Mouse (Mus musculus) heart, embryonic 16.5 days (tissue): Measurements from ENCODE around the gene Plekha5. TPM values are rescaled to one million over a fixed set of nuclear protein-coding genes. Genes with fewer than 3 reads are reported as not detected.
A peak's percentile ranks its signal among the peaks of the same experiment; 100 is the strongest.

Source experiments
- ATAC-seq: fragments of 200-750 bp; cut with Nextera tagmentation; replicated peaks from 2 replicates; pipeline ENCODE4 v1.8.0; 2017; ENCODE audit warnings: moderate number of reproducible peaks; ENCODE audit not compliant: insufficient read depth, low FRiP score; ENCODE audit errors: extremely low read depth
- H3K27ac ChIP-seq: fragments of 300-500 bp; sonication (generic); 2 replicates; pipeline ENCODE4 v1.5.1; 2014; ENCODE audit warnings: mild to moderate bottlenecking, low read length, control low read depth, moderate library complexity
- H3K27me3 ChIP-seq: fragments of 300-500 bp; sonication (generic); 2 replicates; pipeline ENCODE4 v1.6.1; 2014; ENCODE audit warnings: low read length, mixed read lengths; ENCODE audit not compliant: control insufficient read depth, insufficient read depth
- H3K36me3 ChIP-seq: fragments of 300-500 bp; sonication (generic); 2 replicates; pipeline ENCODE4 v1.6.1; 2014; ENCODE audit not compliant: control insufficient read depth, insufficient read depth
- H3K4me1 ChIP-seq: fragments of 300-500 bp; sonication (generic); 2 replicates; pipeline ENCODE4 v1.6.1; 2014; ENCODE audit warnings: low read length, mixed read lengths; ENCODE audit not compliant: control insufficient read depth, insufficient read depth
- H3K4me2 ChIP-seq: fragments of 300-500 bp; sonication (generic); 2 replicates; pipeline ENCODE4 v1.6.1; 2014; ENCODE audit warnings: low read depth, mild to moderate bottlenecking, control low read depth, low read length
- H3K4me3 ChIP-seq: fragments of 300-500 bp; sonication (generic); 2 replicates; pipeline ENCODE4 v1.5.1; 2014; ENCODE audit warnings: mild to moderate bottlenecking, control low read depth, low read length
- H3K9ac ChIP-seq: fragments of 300-500 bp; sonication (generic); 2 replicates; pipeline ENCODE4 v1.6.1; 2014; ENCODE audit warnings: low read length, control low read depth
- H3K9me3 ChIP-seq: fragments of 300-500 bp; sonication (generic); replicated peaks from 2 replicates; pipeline ENCODE4 v1.6.1; 2016; ENCODE audit warnings: low read length; ENCODE audit not compliant: control insufficient read depth
- WGBS: fragments of 180-500 bp; shearing (Covaris S2); extraction: QIAGEN DNeasy Blood & Tissue Kit; methylation state at CpG from one replicate; pipeline ENCODE4 v1.1.7; 2014; 5-methylcytosine and 5-hydroxymethylcytosine counted together
- polyA plus RNA-seq: library from polyadenylated mRNA; unstranded; fragments of >200 nt; fragmentation: Nextera tagmentation; extraction: Ambion mirVana; gene quantifications from 2 replicates; pipeline ENCODE4 v1.2.1, GENCODE M21; 2015

Plekha5 gene
- polyA plus RNA-seq, 1 experiment from 2014 or later: 27.8 TPM

- Histone ChIP-seq H3K27me3 (no peaks in the 10 kb centered on the region), H3K4me2 (no peak overlapping the region), H3K27ac (no peak overlapping the region), H3K4me1 (no peaks in the 10 kb centered on the region), H3K9ac (no peak overlapping the region), H3K4me3 (no peak overlapping the region), H3K36me3 (no peaks in the 10 kb centered on the region), H3K9me3 (no peaks in the 10 kb centered on the region)
- 66% methylated on average over 4 of the region's 4 CpGs for WGBS
- ATAC-seq: no peak
Measured at GRCm38 (mm10) chr6:140611282-140611681, 187.4 kb downstream of the Plekha5 start.

- Histone ChIP-seq H3K4me3 (no peak overlapping the region), H3K4me2 (no peak overlapping the region), H3K27ac (no peak overlapping the region), H3K36me3 (no peaks in the 10 kb centered on the region), H3K9me3 (no peaks in the 10 kb centered on the region), H3K9ac (no peak overlapping the region), H3K27me3 (no peaks in the 10 kb centered on the region), H3K4me1 (no peaks in the 10 kb centered on the region)
- ATAC-seq: no peak
- 70% methylated on average over 13 of the region's 13 CpGs for WGBS
Measured at GRCm38 (mm10) chr6:140611893-140612473, 188.1 kb downstream of the Plekha5 start.

GRCm38 (mm10) chr6:140613822-140614221 is 190.0 kb downstream of the Plekha5 start:
- Histone ChIP-seq H3K27ac (no peak overlapping the region), H3K27me3 (no peaks in the 10 kb centered on the region), H3K4me1 (no peaks in the 10 kb centered on the region), H3K36me3 (no peaks in the 10 kb centered on the region), H3K9me3 (no peaks in the 10 kb centered on the region), H3K4me2 (no peak overlapping the region), H3K9ac (no peak overlapping the region), H3K4me3 (no peak overlapping the region)
- 71% methylated on average over 3 of the region's 3 CpGs for WGBS
- no peak for ATAC-seq

GRCm38 (mm10) chr6:140614711-140615110 is 190.9 kb downstream of the Plekha5 start:
- H3K9ac ChIP-seq: no peak overlapping the region
- ATAC-seq: no peak
- no peaks in the 10 kb centered on the region for H3K36me3 ChIP-seq

GRCm38 (mm10) chr6:140620531-140621349 is 196.9 kb downstream of the Plekha5 start:
- H3K27me3 ChIP-seq: no peaks in the 10 kb centered on the region
- H3K4me1 ChIP-seq: peaks cover 6% of the 10 kb centered on the region
- 64% methylated on average over 13 of the region's 13 CpGs for WGBS
- H3K27ac ChIP-seq: 0 out of 2 replicates have a peak overlapping the region, but pooled peaks have one; percentile 51
- ATAC-seq: no peak
- no peaks in the 10 kb centered on the region for H3K9me3 ChIP-seq
- H3K36me3 ChIP-seq: no peaks in the 10 kb centered on the region
- H3K4me3 ChIP-seq: no peak overlapping the region
- no peak overlapping the region for H3K9ac ChIP-seq
- H3K4me2 ChIP-seq: no peak overlapping the region

More at GRCm38 (mm10) chr6:140614711-140615110, 190.9 kb downstream of the Plekha5 start:
- 61% methylated on average over 11 of the region's 11 CpGs for WGBS
- Histone ChIP-seq H3K9me3 (no peaks in the 10 kb centered on the region), H3K27ac (no peak overlapping the region), H3K27me3 (no peaks in the 10 kb centered on the region), H3K4me1 (peaks cover 1% of the 10 kb centered on the region), H3K4me2 (no peak overlapping the region), H3K4me3 (no peak overlapping the region)

- H3K9me3 ChIP-seq: no peaks in the 10 kb centered on the region
- peaks cover 15% of the 10 kb centered on the region for H3K4me1 ChIP-seq
- no peaks in the 10 kb centered on the region for H3K36me3 ChIP-seq
- H3K4me2 ChIP-seq: no peak overlapping the region
- WGBS: 76% methylated on average over 1 of the region's 1 CpGs
- ATAC-seq: no peak
- peak overlapping the region; percentile 16 for H3K27ac ChIP-seq
- H3K27me3 ChIP-seq: no peaks in the 10 kb centered on the region
- H3K9ac ChIP-seq: no peak overlapping the region
- H3K4me3 ChIP-seq: no peak overlapping the region
Measured at GRCm38 (mm10) chr6:140621622-140622021, 197.8 kb downstream of the Plekha5 start.

- 44% methylated on average over 30 of the region's 30 CpGs for WGBS
- Histone ChIP-seq H3K4me3 (peak within 1 kb of the TSS; percentile 95), H3K4me2 (peak within 1 kb of the TSS; percentile 87), H3K9me3 (no peaks in the 10 kb centered on the region), H3K4me1 (peaks cover 23% of the 10 kb centered on the region), H3K36me3 (no peaks in the 10 kb centered on the region), H3K9ac (peak within 1 kb of the TSS; percentile 99), H3K27ac (peak within 1 kb of the TSS; percentile 97), H3K27me3 (no peaks in the 10 kb centered on the region)
- ATAC-seq: no peak; the same call in 1 of the 2 replicates
Measured at GRCm38 (mm10) chr6:140622391-140623225, 198.8 kb downstream of the Plekha5 start, which contains the start of gene Aebp2. Gene Aebp2, plus strand, starts transcription at chr6:140622663.

- Histone ChIP-seq H3K27ac (peak overlapping the region; percentile 97), H3K9me3 (no peaks in the 10 kb centered on the region), H3K9ac (peak overlapping the region; percentile 99), H3K4me3 (peak overlapping the region; percentile 95), H3K27me3 (no peaks in the 10 kb centered on the region), H3K4me2 (peak overlapping the region; percentile 87), H3K4me1 (peaks cover 26% of the 10 kb centered on the region), H3K36me3 (no peaks in the 10 kb centered on the region)
- WGBS: under 1% methylated on average over 90 of the region's 117 CpGs
- peak; percentile 91 for ATAC-seq
Measured at GRCm38 (mm10) chr6:140623226-140624095, 199.6 kb downstream of the Plekha5 start.
